Mouse (Mus musculus) T-helper 1 cell (primary cell): ENCODE data around the gene Phactr3.

ENCODE experiments used
- in situ Hi-C: fragments of 300-600 bp; cut with MboI, MseI; formaldehyde crosslinking; loops from one replicate; pipeline ENCODE4 v1.15.1; 2025; ENCODE audit warnings: high pct_unique_total_duplicates

Phactr3 gene

DNA sequence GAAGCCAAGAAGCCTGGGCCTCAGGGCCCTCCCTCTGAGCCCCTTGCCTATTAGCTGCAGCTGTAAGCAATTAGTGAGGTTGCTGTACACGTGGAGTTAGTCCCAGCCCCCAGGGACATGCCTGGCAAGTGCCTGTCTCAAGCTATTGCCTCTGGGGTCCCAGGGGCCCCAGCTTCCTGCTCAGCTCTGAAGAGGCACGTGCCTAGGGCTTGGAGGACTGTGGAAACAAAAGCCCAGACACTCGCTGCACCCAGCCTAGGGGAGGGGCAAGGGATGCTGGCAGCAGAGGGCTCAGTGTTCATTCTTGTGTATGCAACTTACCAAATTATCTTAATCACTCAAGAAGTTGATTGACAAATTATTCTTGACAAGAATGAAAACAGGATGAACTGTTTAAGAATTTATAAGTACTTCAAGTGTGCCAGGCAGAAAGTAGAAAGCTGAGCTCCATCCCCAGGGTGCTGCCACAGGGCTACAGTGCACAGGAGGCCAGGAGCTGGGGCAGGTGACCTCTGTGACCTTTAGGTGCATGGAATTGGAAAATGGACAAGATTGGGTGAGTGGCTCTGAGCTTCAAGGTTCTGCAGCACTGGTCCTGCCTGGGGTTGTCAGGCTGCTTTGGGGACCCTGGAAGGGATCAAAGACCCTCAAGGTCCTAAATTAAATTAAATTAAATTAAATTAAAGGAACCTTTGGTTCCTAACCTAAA, 138.5 kb downstream of the Phactr3 start:
- in situ Hi-C loops: no loop called here

DNA sequence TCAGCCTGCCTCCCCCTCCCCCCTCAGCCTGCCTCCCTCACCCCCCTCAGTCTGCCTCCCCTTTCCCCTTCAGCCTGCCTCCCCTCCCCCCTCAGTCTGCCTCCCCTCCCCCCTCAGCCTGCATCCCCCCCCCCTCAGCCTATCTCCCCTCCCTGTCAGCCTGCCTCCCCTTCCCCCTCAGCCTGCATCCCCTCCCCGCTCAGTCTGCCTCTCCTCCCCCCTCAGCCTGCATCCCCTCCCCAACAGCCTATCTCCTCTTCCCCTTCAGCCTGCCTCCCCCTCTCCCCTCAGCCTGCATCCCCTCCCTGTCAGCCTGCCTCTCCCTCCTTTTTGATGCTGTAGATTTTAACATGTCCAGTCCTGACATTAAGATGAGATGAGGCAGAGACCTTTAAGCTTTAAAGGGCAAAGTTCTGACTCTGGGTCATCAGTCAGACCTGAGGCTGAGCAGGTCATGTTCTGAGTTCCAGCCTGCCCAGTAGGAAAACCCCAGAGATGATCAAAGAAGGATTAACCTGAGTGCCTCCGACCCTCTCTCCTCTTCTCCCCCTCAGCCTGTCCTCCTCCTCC, 139.3 kb downstream of the Phactr3 start:
- in situ Hi-C loops: no loop called here

DNA sequence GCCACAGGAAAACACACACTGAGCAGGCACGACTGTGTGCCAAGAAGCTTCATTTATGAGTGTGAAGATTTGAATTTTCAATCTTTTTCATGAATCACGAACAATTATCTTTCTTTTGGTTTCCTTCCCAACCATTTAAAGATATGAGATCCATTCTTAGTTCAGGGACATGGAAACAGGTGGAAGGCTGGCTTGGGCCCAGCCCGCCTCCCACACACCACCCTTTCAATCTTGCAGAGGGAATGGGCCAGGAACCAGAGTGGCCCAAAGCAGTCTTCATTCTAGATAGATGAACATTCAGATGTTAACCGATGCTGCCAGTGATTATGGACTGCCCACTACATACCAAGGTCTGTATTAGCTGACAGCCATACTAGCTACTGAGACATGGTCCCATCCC, 144.3 kb downstream of the Phactr3 start:
- in situ Hi-C loops: loop anchor here (5.0 kb wide), 1 partner anchor 126 kb away; no protein-coding TSS in a partner anchor

- in situ Hi-C loops: loop anchor here (5.0 kb wide), 1 partner anchor 127 kb away; no protein-coding TSS in a partner anchor
Measured at GRCm38 (mm10) chr2:178264389-178264788, 145.6 kb downstream of the Phactr3 start.

DNA sequence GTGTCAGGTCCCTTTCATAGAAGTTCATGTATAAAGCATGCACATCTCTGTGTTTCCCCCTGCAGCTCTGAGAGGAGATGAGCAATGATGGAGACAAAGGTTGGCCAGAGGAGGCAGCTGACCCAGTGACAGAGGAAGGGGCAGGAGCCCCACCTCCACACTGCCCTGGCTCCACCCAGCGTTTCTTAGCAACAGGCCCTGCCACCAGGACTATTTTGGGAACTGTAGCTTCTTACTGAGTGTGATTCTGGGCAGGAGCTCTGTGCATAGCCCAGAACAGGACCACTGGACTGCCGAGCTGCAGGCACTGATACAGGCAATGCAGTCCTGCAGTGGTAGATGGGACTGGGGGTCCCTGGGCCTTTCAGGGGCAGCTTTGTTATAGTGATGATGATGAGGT, 146.7 kb downstream of the Phactr3 start:
- in situ Hi-C loops: no loop called here

DNA sequence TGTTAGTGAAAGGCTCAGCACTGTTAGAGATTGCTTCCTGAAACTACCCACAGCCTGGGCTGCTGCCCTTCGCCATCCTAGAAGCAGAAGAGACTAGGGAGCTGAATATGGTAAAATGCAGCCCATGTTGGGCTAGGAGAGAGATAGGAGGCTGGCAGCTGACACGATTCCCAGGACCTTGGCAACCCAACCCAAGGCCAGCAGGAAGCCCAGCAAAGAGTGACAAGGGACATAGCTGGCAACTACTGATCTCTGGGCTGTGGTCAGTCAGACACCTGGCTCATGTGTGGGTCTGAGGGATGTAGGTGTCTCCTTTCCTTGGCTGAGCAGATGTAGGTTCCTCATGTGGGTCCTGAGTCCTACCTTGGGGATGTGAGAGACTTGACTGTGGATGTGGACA, 152.0 kb downstream of the Phactr3 start:
- in situ Hi-C loops: no loop called here

- in situ Hi-C loops: no loop called here
Measured at GRCm38 (mm10) chr2:178272350-178272749, 153.6 kb downstream of the Phactr3 start.

GRCm38 (mm10) chr2:178274126-178274525, 155.4 kb downstream of the Phactr3 start:
- in situ Hi-C loops: no loop called here

GRCm38 (mm10) chr2:178277206-178277605, 158.4 kb downstream of the Phactr3 start:
- in situ Hi-C loops: no loop called here

- in situ Hi-C loops: no loop called here
Measured at GRCm38 (mm10) chr2:178281183-178281582, 162.4 kb downstream of the Phactr3 start.

GRCm38 (mm10) chr2:178287285-178287684, 168.5 kb downstream of the Phactr3 start:
- in situ Hi-C loops: no loop called here

DNA sequence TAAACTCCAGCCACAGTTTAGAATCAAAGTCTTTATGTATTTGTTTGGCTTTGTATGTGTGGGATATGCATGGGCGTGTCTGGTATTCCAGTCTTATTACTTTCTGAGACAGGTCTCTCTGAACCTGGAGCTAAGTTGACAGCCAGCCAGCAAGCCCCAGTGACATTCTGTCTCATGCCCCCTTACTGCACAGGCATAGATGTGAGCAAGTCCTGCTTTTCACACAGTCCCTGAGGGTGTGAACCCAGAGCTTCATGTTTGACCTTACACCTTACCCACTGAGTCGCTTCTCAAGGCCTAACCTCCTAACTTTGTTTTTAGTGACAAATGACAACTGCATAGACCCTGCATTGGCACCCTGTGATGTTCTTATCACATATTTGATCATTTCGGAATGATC, 169.9 kb downstream of the Phactr3 start:
- in situ Hi-C loops: no loop called here

GRCm38 (mm10) chr2:178303453-178304187, 184.8 kb downstream of the Phactr3 start:
- in situ Hi-C loops: no loop called here

DNA sequence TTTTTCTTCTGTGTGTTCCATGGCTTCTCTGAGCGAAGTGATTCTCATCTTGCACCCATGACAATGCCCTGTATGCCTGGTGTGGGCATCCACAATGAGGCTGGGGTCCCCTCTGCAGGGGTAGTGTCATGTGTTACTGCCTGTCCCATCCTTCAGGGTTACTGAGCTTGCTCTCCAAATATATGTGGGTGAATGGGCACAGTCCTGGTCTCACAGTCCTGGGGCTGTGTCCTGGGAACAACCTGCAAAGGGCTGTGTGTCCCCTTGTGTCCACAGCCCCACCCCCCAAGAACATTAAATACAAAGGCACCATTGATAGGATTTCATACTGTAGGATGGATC, 185.4 kb downstream of the Phactr3 start:
- in situ Hi-C loops: no loop called here

DNA sequence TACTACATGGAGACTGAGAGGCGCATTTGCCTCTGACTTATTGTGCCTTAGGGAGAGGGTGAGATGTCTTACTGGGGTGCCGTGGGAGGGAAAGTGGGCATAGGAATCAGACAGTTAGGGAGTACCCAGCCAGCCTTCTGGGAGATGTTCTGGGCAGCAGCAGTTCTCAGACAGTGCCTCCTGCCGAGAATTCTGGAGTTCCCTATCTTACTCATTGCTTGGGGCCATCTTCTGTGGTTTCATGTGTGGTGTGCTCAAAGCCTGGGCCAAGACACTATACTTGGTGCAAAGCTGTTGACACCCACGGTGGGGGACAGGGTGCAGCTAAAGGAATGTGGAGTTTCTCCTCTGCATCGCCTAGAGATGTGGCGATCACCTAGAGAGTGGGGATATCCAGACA, 185.9 kb downstream of the Phactr3 start:
- in situ Hi-C loops: no loop called here

- in situ Hi-C loops: no loop called here
Measured at GRCm38 (mm10) chr2:178313539-178313938, 194.8 kb downstream of the Phactr3 start.

GRCm38 (mm10) chr2:178316281-178316680, 197.5 kb downstream of the Phactr3 start:
- in situ Hi-C loops: no loop called here

DNA sequence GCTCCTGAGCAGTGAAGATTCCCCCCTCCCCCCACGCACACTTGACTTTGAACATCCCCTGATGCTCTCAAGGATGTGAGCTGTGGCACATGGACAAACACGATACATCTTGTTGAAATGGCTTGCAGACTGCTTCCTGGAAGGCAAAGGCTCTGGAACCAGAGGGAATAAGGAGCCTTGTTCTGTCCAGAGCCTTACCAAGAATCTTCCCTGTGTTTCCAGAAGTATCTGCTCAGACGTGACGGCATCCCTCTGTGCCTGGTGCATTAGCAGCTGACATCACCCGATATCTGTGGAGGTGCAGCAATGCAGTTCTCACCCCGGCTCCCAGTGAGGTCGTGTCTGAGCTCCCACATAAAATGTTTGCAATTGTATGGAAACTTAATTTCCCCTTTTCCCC, 201.0 kb downstream of the Phactr3 start:
- in situ Hi-C loops: no loop called here

DNA sequence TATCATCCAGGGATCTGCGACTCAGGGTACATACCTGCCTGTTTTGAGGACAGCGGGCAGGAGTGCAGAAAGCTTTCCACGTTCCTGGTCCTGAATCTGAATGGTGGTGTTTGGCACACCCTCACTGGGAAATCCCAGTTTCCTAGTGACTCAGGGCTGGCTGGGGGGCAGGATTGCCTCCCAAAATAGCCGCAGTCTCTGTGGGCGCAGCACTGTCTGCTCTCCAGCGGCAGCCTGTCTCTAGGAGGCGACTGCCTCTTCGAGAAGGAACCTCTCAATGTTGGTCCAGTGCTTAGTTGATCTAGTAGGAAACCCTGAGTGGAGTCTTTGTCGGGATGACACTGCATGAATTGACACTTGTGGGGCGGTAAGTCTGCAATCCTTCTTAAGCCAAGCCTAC, 202.5 kb downstream of the Phactr3 start:
- in situ Hi-C loops: no loop called here

DNA sequence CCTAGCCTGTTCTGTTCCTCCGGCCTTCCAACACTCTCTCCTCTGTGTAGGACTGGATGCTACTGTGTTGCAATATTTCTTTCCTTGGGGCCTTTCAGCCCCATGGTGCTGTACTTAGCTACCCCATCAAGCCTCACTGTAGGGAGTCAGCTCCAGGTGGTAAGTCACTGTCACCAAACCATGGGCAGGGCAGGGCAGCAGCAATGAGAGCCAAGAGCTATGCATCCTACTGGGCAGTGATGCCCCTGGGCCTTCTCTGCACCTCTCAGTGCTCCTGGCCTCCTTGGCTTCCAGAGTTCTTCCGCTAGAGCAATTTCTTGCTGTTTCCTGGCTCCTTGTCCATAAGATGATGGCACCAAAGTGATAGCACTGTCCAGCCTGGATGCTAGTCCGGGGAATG, 205.6 kb downstream of the Phactr3 start:
- in situ Hi-C loops: no loop called here

DNA sequence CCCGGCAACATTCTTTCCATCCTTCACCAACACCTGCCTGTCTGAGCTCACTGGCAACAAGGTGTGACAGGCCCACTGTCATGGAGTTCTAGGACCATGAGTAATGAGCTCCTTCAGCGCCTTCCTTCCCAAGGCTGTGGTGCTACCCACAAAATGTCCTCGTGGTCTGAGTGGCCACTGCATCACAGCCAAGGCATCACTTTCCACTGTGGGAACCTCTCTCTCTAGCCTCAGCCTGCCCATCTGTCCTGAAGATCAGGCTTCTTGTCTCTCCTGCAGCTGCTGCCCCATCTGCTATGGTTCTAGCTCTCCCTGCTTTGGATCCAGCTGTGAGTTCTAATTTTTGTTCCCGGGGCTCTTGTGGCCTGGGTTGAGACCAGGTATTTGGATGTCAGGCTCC, 206.0 kb downstream of the Phactr3 start:
- in situ Hi-C loops: no loop called here

- in situ Hi-C loops: no loop called here
Measured at GRCm38 (mm10) chr2:178326067-178326466, 207.3 kb downstream of the Phactr3 start.
